Mouse (Mus musculus) lung, adult 2 months (tissue): ENCODE results near the gene Dcps.

Experiments used
- CTCF ChIP-seq: fragments of 200-500 bp; IDR thresholded peaks from 2 replicates; pipeline ENCODE4 v1.5.1; 2011; ENCODE audit warnings: mild to moderate bottlenecking, low read length, control low read depth; ENCODE audit not compliant: insufficient read depth
- POLR2A ChIP-seq: fragments of 200-500 bp; IDR thresholded peaks from 2 replicates; pipeline ENCODE4 v1.6.1; 2011; ENCODE audit warnings: low read depth, mild to moderate bottlenecking, control low read depth, low read length, borderline replicate concordance; ENCODE audit errors: extremely low read depth

DNA sequence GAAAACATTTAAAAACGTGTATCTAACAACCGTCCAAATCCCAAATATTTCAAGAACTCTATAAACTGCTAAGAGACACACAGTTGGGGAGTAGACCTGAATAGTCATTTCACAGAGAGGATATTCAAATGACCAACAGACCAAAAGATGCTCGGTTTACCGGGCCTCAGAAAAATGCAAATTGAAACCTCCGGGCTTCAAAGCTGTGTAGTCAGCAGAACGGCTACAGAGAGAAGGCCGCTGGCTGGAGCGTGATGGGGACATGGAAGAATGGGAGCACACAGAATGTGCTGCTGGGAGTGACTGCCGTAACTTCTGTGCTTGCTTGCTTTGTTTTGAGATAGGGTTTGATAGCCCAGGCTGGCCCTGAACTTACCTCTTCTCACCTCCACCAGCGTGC, 22.5 kb upstream of the Dcps start:
- TF ChIP-seq CTCF: no peak
- TF ChIP-seq POLR2A: no peak
